Mouse (Mus musculus) spleen, postnatal 4 days (tissue): ENCODE data around the gene Dph1.
A peak's percentile ranks its signal among the peaks of the same experiment; 100 is the strongest.

Experiments used
- DNase-seq, 2 experiments: peaks; one replicate each; pipeline ENCODE4 v3.0.0; 2022; ENCODE audit warnings: low spot score in 2 of 2

The Dph1 gene

DNA sequence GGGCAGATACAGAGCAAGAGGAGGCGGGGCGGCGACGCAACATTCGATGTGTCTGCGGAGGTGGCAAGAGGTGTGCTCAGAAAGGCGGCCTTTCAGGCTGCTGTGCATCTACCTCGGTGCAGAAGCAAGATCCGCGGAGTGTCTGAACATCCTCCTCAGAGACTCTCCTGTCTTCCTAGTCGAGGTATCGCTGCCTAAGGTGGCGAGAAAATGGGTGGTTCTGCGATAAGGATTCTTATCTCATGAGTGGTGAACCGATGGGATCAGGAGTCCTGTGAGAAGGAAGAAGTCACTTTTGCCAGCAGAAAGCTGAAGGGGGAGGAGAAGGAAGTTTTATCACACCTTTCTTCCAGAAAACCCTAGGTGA, 17.3 kb downstream of the Dph1 start:
- DNase-seq, result peak in 1 of 2 experiments; percentile 63

DNA sequence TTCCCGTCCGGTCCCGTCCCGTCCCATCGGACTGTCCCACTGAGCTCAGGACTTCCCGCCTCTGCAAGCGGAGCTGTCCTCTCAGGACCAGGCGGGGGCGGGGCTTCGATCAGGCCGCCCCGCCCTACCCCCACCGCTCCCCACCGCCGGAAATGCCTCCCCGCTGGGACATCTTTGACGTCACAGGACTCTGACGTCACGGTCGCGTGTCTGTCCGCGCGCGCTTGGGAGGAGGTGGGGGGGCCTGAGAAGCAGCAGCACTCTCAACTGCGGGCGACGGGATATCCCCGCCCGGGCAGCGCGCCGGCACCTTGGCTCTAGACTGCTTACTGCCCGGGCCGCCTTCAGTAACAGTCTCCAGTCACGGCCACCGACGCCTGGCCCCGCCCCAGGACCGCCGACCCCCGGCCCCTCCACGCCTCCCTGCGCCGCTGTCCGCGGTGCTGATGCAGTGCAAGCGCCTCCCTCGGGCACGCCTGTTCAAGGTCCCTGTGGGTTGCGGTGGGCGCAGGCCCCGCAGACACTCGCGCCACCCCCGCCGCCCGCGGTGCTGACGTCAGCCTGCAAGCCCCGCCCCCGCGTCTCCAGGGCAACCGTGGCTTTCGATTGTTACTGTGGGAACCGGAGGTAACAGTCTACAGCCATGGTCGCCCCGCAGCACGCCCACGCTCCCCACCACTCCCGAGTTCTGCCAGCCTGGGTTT, 17.8 kb downstream of the Dph1 start:
- peak; percentile 80 to 90 for DNase-seq

DNA sequence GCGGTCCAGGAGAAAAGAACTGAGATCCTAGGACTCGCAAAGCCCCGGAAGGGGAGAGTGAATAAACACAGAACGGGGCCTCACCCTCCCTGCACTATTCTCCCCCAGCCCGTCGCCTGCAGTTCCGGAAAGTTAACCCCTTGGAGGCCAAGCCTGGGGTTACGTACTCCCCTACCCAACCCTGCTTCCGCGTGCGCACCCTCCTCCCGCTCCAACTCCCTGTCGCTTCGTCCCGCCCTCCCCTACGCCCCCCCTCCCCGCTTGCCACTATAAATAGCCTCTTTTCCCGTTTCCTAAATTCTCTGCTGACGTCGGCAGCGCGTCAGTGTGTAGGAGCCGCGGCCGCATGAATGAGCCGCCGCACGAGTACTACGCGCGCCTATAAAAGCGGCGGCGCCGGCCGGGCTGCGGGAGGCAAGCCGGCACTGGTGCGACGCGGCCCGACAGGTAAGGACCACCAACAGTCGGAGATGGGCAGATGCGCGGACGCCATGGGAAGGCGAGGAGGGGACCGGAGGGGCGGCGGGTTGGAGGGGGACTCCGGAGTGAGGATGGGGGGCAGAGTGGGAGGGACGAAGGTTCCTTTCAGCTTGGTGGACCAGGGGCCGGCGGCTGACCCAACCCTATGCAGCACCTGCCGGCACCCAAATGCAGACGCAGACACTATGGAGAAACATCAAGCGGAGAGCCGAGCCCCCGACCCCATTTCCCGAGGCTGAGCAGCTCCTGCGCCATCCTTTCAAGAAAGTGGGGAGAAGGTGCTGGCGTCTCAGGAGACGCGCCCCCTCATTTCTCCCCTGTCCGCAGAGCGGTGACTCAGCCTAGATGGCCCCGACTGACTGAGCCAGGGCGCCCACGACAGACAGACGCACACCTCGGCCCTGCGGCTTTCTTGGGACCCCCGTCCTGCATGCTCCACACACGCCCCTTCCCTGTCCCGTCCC, 18.6 kb downstream of the Dph1 start:
- peak in 1 of 2 experiments; percentile 64 for DNase-seq

DNA sequence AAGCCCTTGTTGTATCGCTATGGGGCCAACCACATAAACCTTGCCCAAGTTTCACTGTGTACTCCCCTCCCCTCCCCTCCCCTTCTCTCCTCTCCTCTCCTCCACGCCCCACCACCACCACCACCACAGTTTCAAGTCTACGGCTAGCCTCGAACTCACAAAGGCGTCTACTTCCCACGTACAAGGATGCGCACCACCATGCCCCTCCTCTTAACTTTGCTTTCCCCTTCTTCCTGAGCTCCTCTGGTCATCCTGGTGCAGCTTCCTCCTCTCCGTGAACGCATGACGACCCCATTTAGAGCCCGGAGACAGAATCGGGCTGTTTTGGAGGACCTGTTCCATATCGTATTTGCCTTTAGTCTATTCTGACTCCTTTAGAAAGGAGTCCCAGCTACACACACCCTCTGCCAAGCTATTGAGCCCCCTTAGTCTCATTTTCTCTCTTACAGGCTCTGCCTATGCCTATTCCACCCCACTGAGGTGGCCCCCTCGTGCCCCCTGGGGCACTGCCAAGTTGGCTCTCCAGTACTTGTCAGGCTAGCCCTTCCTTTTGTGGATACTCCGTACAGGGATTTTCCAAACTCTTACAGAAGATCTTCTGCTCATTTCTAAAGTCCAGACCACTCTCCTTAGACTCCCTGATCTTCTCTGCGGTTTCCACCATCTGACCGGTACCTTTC, 19.7 kb downstream of the Dph1 start:
- DNase-seq, result peak in 1 of 2 experiments; percentile 57

DNA sequence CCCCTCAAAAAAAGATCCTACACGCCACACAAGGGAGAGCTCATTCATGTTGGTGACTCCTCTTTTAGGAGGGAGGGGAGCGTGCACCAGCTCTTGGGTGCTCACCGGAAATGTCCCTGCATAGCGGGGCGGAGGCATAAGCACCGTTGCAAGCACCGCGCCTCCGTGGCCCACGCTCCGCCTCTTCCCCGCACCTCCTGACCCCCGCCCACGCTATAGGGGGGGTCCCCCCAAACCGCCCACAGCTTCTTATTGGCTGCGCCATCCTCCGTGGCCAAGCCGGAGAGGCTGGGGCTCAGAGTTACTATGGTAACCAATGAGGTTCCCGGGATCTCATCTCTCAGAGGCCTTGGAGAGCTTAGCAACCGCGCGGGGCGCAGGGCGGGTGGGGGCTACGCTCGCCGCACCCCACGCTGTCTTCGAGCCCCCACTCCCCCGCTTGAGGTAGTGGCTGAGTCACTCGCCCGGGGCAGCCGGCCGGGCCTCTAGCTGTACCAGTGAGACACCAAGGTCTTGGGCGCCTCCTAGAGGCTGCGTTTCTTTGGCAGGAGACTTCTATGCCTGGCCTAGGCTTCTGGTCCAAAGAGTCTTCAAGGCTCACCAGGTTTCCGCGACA, 20.8 kb downstream of the Dph1 start:
- peak; percentile 85 to 94 for DNase-seq

DNA sequence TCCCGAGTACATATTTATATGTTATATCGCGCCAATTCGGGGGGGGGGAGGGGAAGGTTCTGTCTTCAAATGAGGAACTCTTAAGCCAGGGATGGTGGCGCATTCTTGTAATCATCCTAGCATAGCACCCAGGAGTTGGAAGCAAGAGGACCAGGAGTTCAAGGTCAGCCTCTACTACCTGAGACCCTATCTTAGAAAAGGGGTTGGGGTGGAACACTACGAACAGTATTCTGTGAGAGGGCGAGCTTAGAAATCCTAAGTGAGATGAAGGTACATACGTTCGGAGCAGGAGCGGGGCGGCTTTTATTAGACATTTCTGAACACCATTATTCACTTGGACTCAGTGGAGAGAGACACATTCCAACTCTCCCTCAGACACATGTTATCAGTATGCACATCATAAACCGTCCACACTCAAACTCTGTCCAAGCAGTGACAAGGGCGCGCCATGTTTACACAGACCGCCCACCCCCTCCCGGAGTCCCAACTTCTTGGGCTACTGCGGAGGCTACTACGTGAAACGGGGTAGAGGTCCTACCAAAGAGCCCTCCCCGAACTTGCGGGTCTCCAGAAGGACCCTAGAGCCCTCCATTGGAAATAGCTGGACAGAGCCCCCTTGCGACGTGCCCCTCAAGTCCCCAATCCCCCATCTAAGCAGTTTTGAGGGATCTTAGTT, 21.5 kb downstream of the Dph1 start, which contains the start of gene Hic1:
Gene Hic1, minus strand, starts transcription at position 115 of the 676 bp plus-strand sequence.
- no peak for DNase-seq

DNA sequence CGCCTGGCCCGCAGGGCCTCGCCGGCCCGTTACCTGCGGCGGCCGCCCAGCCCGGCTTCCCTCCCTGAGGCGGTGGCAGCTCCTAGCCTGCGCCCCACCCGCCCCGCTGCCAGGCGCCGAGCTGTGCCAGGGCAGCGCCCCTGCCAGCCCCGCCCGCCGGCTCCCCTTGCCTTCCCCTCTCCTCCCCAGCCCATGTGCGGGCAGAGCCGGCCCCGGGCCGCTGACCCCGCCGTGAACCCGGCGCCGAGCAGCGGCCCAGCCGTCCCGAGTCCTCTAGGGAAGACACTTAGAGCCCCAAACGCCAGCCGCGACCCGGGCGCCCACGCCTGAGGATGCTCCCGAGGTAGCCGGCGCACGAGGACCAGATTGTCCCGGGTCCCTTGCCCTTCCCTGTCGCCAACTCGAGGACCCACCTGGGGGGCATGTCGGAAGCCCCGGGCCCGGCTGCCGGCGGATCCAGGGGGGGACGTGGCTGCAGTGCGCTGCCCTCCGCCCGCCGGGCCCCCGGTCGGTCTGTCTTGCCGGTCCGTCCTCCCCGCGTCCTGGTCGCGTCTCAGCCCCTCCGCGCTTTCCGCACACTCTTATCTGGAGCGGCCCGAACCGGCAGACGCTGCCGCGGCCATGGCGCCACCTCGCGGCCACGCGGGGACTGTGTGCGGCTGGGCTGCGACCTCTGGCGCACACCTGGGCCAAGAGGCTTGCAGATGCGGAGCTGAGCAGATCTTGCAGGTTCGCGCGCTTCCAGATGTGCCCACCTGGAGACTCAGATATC, 22.3 kb downstream of the Dph1 start:
- peak; percentile 84 to 93 for DNase-seq

DNA sequence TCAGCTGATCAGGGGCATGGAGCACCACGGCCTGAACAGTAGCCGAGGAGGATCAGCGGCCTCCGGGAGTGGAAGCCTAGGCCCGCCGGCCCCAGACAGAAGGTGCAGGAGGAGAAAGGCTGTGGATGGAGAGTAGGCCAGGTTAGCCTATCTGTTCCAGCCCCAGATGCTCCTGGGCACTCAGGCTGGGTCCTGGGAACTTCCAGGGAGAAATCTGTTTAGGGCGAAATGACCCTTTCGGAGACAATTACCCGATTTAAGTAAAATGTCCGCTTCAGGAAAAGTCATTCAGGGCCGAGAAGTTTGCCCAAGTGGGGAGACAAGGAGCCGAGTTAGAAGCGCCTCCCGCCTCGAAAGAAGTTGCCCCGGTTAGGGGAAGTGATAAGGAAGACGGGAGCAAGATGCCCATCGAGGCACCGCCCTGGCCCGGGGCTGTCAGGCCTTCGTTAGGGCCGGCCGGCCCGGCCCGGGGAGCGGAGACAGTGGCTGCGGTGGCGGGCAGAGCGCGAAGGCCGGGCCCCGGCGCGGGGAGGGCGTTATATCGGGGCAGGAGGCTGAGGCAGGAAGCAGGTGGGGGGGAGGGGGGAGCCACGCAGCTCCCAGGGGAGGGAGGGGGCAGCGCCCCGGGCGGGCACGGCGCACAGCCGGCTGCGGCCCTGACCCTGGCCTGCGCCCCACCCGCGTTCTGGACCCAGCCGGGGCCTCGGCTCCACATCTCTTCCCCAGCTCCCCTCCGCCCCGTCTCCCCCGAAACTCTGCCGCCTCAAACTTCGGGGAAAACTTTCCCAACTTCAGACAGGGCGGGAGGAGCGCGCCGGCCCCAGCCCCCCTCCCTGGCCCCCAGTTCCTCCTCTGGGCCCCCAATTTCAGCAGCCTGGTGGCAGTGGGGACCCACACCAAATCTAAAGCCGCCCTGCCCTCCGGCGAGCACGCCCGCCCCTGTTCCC, 23.1 kb downstream of the Dph1 start:
- no peak for DNase-seq

DNA sequence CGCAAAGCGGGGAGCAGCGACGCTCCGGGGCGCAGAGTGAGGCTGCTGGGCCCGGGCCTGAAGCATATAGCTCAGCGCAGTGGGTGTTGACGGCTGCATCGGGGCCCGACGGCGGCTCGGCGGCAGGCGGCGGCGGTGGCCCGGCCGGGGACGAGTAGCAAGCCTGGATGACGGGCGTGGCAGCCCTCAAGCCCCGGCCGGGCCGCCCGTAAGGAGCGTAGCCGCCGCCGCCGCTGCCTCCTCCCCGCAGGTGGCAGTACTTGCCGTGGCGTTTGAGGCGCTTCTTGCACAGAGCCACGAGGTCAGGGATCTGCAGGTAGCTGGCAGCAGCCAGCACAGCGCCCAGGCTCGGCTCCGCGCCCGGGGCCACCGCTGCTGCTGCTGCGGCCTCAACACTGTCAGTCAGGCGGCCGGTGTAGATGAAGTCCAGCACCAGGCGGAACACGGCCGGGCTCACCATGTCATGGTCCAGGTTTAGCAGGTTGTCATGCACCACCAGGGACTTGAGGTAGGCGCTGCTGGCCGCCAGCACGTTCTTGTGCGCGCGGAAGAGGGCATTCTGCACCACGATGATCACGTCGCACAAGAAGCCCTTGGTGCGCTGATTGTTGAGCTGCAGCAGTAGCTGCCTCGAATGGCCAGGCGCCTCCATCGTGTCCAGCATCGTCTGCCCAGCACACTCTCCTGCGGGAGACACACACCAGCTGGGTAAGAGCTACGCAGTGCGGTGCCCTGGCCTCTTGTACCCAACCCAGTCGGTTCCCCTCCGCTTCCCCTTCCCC, 24.0 kb downstream of the Dph1 start:
- DNase-seq, result peak; percentile 39 to 77

DNA sequence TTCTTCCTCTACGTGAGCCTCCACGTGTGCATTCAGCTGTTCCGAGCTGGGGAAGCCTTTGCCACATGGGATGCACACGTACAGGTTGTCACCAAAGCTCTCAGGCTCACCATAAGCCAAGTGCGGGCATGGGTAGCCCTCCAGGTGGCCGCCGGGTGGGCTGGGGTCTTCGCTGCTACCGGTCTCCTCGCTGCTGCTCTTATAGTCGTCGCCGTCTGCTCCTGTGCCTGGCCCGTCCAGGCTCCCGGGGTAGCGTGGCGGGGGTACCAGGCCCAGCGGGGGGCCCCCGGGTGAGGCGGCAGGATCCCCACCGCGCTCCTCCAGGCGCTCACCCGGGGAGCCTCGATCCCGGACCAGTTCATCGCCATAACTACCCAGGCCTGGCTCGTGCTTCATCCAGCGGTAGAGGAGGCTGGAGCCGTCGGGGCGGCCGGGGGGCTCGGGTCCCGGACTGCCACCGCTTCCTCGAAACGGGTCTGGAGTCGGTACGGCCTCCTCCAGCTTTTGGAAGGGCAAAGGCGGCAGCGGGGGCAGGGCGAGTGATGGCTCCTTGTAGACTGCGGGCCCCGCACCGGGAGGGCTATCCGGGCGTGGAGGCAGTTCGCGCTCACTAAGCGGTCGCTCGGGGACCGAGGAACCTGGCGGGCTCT, 24.7 kb downstream of the Dph1 start:
- DNase-seq, result no peak

DNA sequence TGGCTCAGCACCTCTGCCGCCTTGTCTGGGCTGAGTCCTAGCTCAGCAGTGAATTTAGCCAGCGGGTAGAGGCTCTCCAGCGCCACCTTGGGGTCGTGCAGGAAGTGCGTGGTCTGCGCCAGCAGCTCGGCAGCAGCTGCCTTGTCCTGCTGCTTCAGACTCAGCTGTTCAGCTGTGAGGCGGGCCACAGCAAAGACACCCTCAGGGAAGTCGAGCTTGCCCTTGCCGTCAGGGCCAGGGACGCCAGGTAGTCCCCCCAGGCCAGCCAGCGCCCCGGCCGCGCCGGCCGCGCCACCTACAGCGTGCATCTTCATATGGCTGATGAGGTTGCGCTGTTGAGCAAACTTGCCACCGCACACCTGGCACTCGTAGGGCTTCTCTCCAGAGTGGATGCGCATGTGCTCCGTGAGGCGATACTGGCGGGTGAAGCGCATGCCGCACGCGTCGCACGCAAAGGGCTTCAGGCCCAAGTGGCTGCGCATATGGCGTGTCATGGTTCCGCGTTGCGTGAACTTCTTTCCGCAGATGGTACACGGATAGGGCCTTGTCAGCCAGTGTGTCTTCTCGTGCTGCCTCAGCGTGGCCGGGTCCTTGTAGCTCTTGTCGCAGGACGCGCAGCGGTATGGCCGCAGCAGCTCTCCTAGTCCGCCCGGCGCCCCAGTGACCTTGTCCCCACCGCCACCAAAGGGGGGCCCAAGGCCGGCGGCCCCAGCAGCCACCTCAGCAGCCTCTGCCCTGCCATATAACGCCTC, 25.4 kb downstream of the Dph1 start:
- peak; percentile 79 to 93 for DNase-seq

DNA sequence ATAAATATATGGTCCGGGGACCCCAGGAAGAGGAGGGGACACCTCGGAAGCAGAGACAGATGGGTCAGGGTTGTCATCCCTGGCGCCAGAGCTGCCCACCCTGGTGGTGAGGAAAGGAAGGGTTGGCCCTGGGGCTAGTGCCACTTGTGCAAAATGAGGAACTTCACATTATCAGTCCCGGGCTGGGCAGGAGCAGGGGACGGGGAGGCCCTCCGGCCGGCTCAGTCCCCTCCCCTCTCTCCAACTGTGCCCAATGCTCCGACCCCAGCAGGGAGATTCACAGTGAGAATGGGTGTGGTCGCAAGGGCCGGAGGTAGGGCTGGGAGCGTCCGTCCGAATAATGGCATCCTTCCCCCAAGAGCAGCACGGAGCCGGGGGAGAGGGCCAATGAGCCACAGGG, 26.3 kb downstream of the Dph1 start:
- no peak for DNase-seq

DNA sequence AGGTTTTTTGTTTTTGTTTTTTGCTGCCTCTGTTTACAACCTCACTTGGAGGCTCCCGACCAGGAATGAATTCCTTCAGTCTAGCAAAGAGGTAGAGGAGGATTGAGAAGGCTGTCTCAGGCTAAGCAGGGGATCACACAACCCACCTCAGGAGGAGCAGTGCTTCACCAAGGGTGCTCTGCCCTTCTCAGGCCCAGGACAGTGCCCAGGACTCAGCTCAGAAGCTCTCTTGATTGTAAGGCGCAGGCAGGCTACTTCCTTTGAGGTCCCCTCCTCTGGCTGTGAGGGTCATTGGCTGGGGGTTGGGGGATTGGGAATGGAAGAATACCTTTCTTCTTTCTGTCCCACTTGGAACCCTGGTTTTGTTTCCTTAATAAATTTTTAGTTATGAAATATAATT, 27.0 kb downstream of the Dph1 start:
- no peak for DNase-seq

DNA sequence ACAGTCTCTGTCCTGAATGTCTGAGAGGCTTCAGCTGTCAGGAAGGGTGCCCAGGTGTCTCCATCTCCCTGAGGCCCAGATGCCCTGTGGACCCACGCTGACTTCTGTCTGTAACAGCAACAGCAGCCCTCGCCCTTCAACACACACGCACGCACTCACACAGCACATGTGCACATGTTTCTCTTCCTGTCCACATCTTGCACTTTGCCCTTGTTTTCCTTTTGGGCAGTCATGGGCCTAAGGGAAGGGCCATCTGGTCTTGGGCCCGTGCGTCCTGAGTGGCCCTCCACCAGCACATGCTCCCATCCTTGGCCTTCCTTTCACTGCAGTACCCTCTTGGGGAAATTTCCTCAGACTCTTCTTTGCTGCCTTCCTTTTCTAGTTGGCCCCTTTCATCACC, 27.7 kb downstream of the Dph1 start:
- no peak for DNase-seq

DNA sequence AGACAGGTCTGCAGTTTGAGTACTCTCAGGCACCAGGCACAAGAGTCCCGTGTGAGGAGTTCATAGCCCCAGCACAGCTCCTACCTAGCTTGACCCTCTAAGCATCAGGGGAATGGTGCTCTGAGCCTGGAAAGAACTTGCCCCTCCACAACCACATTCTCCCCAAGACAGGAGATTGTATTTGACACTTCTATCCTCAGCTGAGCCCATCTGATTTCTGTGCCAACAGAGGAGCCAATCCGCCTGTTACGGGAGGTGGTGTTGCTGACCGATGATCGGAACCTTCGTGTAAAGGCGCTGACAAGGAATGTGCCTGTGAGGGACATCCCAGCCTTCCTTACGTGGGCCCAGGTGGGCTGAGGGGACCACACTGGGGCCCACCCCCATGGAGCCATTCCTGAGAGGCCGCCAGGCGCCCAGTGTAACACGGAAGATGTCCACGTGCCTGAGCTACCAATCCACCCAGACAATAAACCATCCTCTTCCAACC, 28.4 kb downstream of the Dph1 start:
- no peak for DNase-seq

DNA sequence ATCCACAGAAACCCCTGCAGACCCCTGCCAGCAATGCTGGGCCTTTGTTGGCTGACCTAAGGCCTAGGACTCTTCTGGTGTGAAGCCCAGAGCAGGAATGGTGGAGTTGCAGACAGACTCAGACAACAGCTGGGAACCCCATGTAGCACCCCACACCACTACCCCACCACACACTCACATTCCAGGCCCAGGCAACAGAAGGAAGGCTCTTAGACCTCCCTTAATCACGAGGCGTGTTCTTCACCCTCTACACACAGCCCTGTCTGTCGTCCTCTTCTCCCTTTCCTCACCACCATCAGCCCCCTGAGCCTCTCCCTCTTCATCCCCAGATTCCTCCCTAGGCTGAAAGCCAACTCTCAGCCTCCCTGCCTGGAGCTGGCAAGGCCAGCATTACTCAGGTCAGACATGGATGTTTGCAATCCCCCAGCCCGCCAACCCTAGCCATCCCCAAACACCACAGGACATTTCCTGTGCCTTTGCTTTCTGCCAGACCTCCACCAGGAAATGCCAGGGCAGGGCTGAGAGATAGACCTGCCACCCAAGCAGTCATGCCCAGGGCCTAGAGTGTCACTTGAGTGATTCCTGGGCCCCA, 29.5 kb downstream of the Dph1 start:
- DNase-seq, result no peak

DNA sequence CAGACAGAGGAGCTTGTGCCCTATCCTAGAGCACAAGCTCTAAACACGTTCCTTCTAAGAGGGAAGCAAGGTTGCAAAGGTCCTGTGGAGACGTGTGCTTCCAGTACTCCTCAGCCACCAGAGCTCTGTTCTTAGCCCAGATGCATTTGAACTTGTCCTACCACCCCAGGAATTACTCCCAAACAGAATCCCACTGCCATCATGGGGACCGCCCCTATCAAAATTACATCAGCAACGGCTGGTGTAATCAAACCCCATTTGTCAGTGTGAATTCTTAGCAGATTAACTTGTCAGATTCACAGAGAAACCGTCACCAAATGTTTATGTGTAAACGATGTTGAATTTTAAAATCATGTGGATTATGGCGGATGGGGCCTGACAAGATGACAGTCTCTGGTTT, 30.1 kb downstream of the Dph1 start:
- no peak for DNase-seq
